Mouse (Mus musculus): ENCODE results near the gene Wdr47. TPM values are rescaled to one million over a fixed set of nuclear protein-coding genes. Genes with fewer than 3 reads are reported as not detected.
A peak's percentile ranks its signal among the peaks of the same experiment; 100 is the strongest.
"Not testable (repeated sequence)": the region's sequence is repeated elsewhere in the genome, so short reads cannot be mapped to it uniquely, and the experiment has no call there.

The Wdr47 gene
- polyA plus RNA-seq, 1 experiment = 48.2 TPM

DNA sequence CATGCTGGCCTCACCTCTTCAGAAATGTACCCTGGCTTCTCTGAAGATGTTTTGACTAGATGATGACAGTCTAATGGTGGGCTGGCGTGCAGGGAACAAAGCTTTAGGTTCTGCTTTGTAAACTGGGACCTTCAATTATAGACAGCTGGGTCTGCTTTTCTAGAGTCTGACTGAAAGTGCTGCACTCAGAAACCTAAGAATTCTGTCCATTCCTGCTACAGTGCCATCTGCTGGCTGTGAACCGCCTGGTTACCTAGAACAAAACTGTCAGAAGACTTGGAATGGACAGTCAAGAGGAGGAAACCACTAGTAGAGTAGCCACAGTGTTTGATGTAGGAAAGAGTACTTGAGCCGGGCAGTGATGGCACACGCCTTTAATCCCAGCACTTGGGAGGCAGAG, 27.8 kb upstream of the Wdr47 start:
- no peaks in the 10 kb centered on the region for H3K27me3 ChIP-seq (ENCODE audit: control insufficient read depth, insufficient read depth, low read length)
- peak; percentile 79 to 83 for DNase-seq
- peak overlapping the region; percentile 12; the same call in 1 of the 2 replicates for H3K27ac ChIP-seq (ENCODE audit: insufficient read depth, low read length)
- H3K4me1 ChIP-seq (ENCODE audit: control insufficient read depth, insufficient read depth, low read length) = 0 out of 2 replicates have a peak, but pooled peaks cover 3% of the 10 kb centered on the region
- peak overlapping the region; percentile 71 for H3K4me3 ChIP-seq (replicated peaks; ENCODE audit: insufficient read depth, low read depth, low read length)
- WGBS = 2% methylated on average over 4 of the region's 4 CpGs
- TF ChIP-seq CTCF (IDR thresholded peaks at IDR 0.05; ENCODE audit: borderline replicate concordance, insufficient read depth, low read depth, low read length) = peak; percentile 68; the same call in 1 of the 2 replicates
- TF ChIP-seq POLR2A (IDR thresholded peaks at IDR 0.05; ENCODE audit: borderline replicate concordance, insufficient read depth, low read length) = no peak

DNA sequence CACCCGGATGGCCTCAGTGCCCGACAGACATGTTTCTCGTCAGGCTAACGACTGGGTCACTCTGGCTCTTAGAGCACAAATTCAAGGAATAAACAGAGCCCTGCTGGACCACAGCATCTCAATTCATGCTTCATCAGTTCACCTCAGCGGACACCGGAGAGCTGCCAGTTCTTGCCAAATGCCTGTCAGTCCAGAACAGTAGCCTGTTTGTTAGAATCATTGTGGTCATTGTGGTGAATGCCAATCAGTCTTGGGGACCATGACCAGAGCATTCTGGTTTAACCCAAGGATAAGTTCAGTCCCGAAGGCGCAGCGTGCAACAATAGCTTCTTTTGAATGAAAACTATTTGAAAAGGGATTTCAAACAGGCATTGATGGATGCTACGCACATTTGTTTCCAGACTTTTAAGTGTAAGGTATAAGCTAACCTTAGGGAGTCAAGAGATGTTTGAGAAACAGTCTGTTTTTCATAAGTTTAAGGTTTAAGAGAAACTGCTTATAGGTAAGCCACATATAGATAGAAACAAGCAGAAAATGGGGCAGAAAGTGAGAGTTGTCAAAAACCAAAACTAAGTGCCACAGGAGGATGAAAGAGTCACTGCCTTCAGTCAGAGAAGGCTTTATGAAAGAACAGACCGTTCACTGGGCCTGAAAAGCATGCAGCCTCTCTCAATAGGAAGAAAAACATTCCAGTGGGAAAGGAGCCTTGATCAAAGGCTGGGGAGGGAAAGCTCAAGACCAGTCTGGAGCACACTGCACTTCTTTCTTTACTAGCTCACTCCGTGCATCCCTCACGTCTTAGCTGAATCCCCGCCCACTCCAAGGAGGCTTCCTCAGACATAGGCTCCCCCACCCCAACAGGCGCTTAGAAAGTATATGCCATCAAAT, 22.8 kb upstream of the Wdr47 start:
- WGBS = 21% methylated on average over 15 of the region's 15 CpGs
- Histone ChIP-seq H3K4me3 (replicated peaks; ENCODE audit: insufficient read depth, low read depth, low read length) (no peak overlapping the region), H3K4me1 (ENCODE audit: control insufficient read depth, insufficient read depth, low read length) (no peaks in the 10 kb centered on the region), H3K27ac (ENCODE audit: insufficient read depth, low read length) (no peak overlapping the region; the same call in 1 of the 2 replicates), H3K27me3 (ENCODE audit: control insufficient read depth, insufficient read depth, low read length) (no peaks in the 10 kb centered on the region)
- no peak for TF ChIP-seq POLR2A (IDR thresholded peaks at IDR 0.05; ENCODE audit: borderline replicate concordance, insufficient read depth, low read length)
- no peak for TF ChIP-seq CTCF (IDR thresholded peaks at IDR 0.05; ENCODE audit: borderline replicate concordance, insufficient read depth, low read depth, low read length)
- DNase-seq = peak in 1 of 2 experiments; percentile 32

DNA sequence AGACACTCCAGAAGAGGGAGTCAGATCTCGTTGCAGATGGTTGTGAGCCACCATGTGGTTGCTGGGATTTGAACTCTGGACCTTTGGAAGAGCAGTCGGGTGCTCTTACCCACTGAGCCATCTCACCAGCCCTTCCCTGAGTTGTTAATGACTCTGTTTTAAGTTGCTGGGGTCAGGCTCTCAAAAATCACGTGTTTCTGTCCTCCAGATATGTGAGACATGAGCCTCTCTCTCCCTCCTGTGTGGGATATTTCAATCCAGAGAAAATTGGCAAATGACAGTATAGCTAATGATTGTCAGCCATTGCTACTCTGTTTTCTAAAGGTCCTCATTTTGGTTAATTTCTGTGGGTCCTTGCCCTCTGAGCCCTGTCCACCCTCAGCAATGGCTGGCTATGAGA, 21.4 kb upstream of the Wdr47 start:
- not testable (repeated sequence) for H3K27ac ChIP-seq (ENCODE audit: insufficient read depth, low read length); H3K4me3 ChIP-seq (replicated peaks; ENCODE audit: insufficient read depth, low read depth, low read length); H3K4me1 ChIP-seq (ENCODE audit: control insufficient read depth, insufficient read depth, low read length); DNase-seq; H3K27me3 ChIP-seq (ENCODE audit: control insufficient read depth, insufficient read depth, low read length)
- 44% methylated on average over 3 of the region's 3 CpGs for WGBS

DNA sequence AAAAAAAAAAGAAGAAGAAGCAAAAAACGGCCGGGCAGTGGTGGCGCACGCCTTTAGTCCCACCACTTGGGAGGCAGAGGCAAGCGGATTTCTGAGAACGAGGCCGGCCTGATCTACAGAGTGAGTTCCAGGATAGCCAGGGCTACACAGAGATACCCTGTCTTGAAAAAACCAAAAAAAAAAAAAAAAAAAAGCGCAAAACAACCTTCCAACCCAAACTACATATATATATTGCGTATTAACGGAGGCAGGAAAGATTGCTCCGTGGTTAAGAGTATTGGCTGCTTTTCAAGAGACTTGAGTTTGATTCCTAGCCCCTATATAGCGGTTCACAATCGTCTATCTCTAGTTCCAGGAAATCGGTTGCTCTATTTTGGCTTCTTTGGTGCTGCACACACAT, 20.3 kb upstream of the Wdr47 start:
- no peak for DNase-seq
- WGBS = 86% methylated on average over 14 of the region's 14 CpGs
- TF ChIP-seq CTCF (IDR thresholded peaks at IDR 0.05; ENCODE audit: borderline replicate concordance, insufficient read depth, low read depth, low read length) (no peak), POLR2A (IDR thresholded peaks at IDR 0.05; ENCODE audit: borderline replicate concordance, insufficient read depth, low read length) (no peak)
- Histone ChIP-seq H3K27ac (ENCODE audit: insufficient read depth, low read length) (no peak overlapping the region), H3K27me3 (ENCODE audit: control insufficient read depth, insufficient read depth, low read length) (no peaks in the 10 kb centered on the region), H3K4me1 (ENCODE audit: control insufficient read depth, insufficient read depth, low read length) (no peaks in the 10 kb centered on the region), H3K4me3 (replicated peaks; ENCODE audit: insufficient read depth, low read depth, low read length) (no peak overlapping the region)

DNA sequence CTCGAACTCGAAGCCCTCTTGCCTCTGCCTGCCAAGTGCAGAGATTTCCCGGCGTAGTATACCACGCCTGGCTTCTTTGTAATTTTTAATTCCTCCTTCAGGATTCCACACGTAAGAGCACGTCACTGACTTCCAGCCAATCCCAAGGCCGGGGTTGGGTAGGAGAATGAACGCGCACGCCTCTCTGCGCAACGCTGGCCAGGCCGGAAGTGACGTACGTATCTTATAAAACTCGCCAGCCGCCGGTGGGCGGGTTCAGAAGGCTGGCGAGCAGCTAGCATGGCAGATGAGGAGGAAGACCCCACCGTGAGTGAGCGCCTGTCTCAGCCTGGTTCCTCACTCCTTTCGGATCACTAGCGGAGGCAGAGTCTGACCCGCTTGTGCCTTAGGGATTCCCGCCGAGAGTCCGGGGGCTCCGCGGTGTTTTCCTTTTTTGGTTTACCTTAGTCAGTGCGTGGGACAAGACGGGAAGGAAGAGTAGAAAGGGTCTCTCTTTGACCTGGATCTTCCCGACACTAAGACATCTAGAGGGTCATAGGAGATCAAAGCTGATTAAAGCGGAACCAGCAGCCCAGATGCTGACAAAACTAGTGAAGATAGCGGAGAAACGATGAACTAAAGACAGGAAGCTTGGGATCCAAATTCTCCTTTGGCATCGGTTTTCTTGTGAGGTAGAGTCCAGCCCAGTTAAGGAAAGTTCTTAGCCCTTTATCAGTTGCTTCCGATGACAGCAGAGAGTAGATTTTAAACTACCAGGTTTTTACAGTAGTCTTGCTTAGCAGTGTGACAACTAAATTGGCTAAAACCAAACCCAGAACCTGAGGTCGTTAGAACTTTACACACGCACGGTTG, 19.4 kb upstream of the Wdr47 start, which contains the start of gene Taf13:
TSS of gene Taf13 (plus strand) at position 256 of the 852 bp plus-strand sequence.
- no peaks in the 10 kb centered on the region for H3K4me1 ChIP-seq (ENCODE audit: control insufficient read depth, insufficient read depth, low read length)
- peak within 1 kb of the TSS; percentile 24; the same call in 1 of the 2 replicates for H3K27ac ChIP-seq (ENCODE audit: insufficient read depth, low read length)
- WGBS = 1% methylated on average over 42 of the region's 42 CpGs
- peak within 1 kb of the TSS; percentile 82 for H3K4me3 ChIP-seq (replicated peaks; ENCODE audit: insufficient read depth, low read depth, low read length)
- no peaks in the 10 kb centered on the region for H3K27me3 ChIP-seq (ENCODE audit: control insufficient read depth, insufficient read depth, low read length)
- no peak for TF ChIP-seq CTCF (IDR thresholded peaks at IDR 0.05; ENCODE audit: borderline replicate concordance, insufficient read depth, low read depth, low read length)
- peak; percentile 100 for TF ChIP-seq POLR2A (IDR thresholded peaks at IDR 0.05; ENCODE audit: borderline replicate concordance, insufficient read depth, low read length)
- DNase-seq = peak; percentile 96 to 98

DNA sequence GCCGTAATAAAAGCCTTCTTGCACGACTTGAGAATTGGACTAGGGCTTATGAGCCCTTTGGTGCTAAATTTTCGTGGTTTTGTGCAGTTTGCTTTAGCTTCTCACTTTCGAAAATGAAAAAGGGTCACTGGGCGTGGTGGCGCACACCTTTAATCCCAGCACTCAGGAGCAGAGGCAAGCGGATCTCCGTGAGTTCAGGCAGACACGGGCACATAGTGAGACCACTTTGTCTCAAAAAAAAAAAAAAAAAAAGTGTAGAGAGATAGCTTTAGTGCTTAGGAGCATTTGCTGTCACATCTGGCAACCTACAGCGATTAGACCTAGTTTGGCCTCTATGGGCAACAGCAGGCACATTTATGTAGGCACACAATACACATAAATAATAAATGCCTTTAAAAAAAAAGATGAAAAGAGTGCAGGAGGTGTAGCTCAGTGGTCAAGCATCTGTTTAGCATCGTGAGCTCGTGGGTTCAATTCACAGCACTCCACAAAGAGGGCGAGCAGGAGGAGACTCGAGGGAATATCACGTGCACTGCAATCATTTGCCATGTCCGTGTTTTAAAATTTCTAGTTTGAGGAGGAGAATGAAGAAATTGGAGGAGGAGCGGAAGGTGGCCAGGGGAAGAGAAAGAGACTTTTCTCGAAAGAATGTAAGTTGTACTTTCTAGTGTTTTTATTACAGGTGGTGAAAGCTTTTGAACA, 18.6 kb upstream of the Wdr47 start:
- TF ChIP-seq POLR2A (IDR thresholded peaks at IDR 0.05; ENCODE audit: borderline replicate concordance, insufficient read depth, low read length) (no peak), CTCF (IDR thresholded peaks at IDR 0.05; ENCODE audit: borderline replicate concordance, insufficient read depth, low read depth, low read length) (no peak)
- DNase-seq = no peak
- WGBS = 31% methylated on average over 18 of the region's 18 CpGs
- H3K4me1 ChIP-seq (ENCODE audit: control insufficient read depth, insufficient read depth, low read length) = no peaks in the 10 kb centered on the region
- no peak overlapping the region for H3K27ac ChIP-seq (ENCODE audit: insufficient read depth, low read length)
- H3K27me3 ChIP-seq (ENCODE audit: control insufficient read depth, insufficient read depth, low read length) = no peaks in the 10 kb centered on the region
- H3K4me3 ChIP-seq (replicated peaks; ENCODE audit: insufficient read depth, low read depth, low read length) = peak overlapping the region; percentile 82

DNA sequence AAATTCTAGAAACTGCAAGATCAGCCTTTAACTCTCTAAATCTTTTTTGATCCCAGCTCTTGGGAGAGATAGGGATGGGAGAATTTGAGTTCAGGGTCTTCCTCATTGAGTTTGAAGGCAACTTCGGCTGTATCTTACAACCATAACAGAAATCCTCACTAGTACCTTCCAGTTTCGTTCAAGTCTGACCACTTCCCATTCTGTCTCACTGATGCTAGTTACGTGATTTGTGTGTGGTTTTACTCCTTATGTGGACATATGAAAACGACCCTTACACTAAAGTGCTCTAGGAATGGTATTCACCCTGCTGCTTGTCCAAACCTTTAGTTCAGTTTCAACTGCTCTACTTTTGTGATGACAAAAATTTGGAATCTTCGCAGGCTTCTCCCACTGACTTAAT, 17.1 kb upstream of the Wdr47 start:
- no peak for DNase-seq

More for the DNA sequence above, 17.1 kb upstream of the Wdr47 start:
- Histone ChIP-seq H3K27me3 (ENCODE audit: control insufficient read depth, insufficient read depth, low read length) (no peaks in the 10 kb centered on the region), H3K27ac (ENCODE audit: insufficient read depth, low read length) (no peak overlapping the region), H3K4me1 (ENCODE audit: control insufficient read depth, insufficient read depth, low read length) (no peaks in the 10 kb centered on the region), H3K4me3 (replicated peaks; ENCODE audit: insufficient read depth, low read depth, low read length) (no peak overlapping the region)
- no peak for TF ChIP-seq CTCF (IDR thresholded peaks at IDR 0.05; ENCODE audit: borderline replicate concordance, insufficient read depth, low read depth, low read length)
- no peak for TF ChIP-seq POLR2A (IDR thresholded peaks at IDR 0.05; ENCODE audit: borderline replicate concordance, insufficient read depth, low read length)
- 86% methylated on average over 5 of the region's 5 CpGs for WGBS

Data from cerebellum, adult 2 months (tissue).